Mouse (Mus musculus) hindbrain, embryonic 15.5 days (tissue): Measurements from ENCODE around the gene Olfr522. TPM values are rescaled to one million over a fixed set of nuclear protein-coding genes. Genes with fewer than 3 reads are reported as not detected.

Experiments
- polyA plus RNA-seq: library from polyadenylated mRNA; unstranded; fragments of >200 nt; fragmentation: Nextera tagmentation; extraction: Ambion mirVana; gene quantifications from 2 replicates; pipeline ENCODE4 v1.2.1, GENCODE M21; 2015

The Olfr522 gene
- polyA plus RNA-seq, 1 experiment from 2014 or later: not detected

Other genes starting within 250 kb of the Olfr522 start
- not detected in 2 replicates for gene Utf1, start 221.0 kb downstream of the Olfr522 start, polyA plus RNA-seq
- gene 6430531B16Rik, start 186.0 kb downstream of the Olfr522 start, polyA plus RNA-seq: 0.68 and 0.97 TPM in 2 replicates
- gene Adam8, start 172.2 kb downstream of the Olfr522 start, polyA plus RNA-seq: 2.9 and 3.6 TPM in 2 replicates
- gene Zfp511, start 128.4 kb downstream of the Olfr522 start, polyA plus RNA-seq: 48.1 and 56.8 TPM in 2 replicates
- gene Tubgcp2, start 128.1 kb downstream of the Olfr522 start, polyA plus RNA-seq: 53.3 and 56.6 TPM in 2 replicates
- gene Msx3, start 115.7 kb downstream of the Olfr522 start, polyA plus RNA-seq: 5.5 and 9.5 TPM in 2 replicates
- 279 and 296 TPM in 2 replicates for gene Caly, start 82.2 kb downstream of the Olfr522 start, polyA plus RNA-seq
- not detected in 2 replicates for gene Prap1, start 71.4 kb downstream of the Olfr522 start, polyA plus RNA-seq
- gene Fuom, start 62.3 kb downstream of the Olfr522 start, polyA plus RNA-seq: 37.6 and 41.2 TPM in 2 replicates
- gene Paox, start 49.0 kb downstream of the Olfr522 start, polyA plus RNA-seq: 7.7 and 9.6 TPM in 2 replicates
- 115 and 120 TPM in 2 replicates for gene Echs1, start 48.3 kb downstream of the Olfr522 start, polyA plus RNA-seq
- 27.4 and 31.1 TPM in 2 replicates for gene Mtg1, start 27.2 kb downstream of the Olfr522 start, polyA plus RNA-seq
- 24.9 and 28.2 TPM in 2 replicates for gene Sprn, start 9.9 kb downstream of the Olfr522 start, polyA plus RNA-seq
- not detected in 2 replicates for gene Olfr523, start 8.5 kb upstream of the Olfr522 start, polyA plus RNA-seq
- not detected in 2 replicates for gene Olfr524, start 41.2 kb upstream of the Olfr522 start, polyA plus RNA-seq
- gene Cd163l1, start 53.5 kb upstream of the Olfr522 start, polyA plus RNA-seq: 0.04 TPM in 1 of 2 replicates, not detected in the other
- not detected in 2 replicates for gene 5830411N06Rik, start 82.5 kb upstream of the Olfr522 start, polyA plus RNA-seq
- gene Olfr525, start 156.1 kb upstream of the Olfr522 start, polyA plus RNA-seq: not detected in 2 replicates
- not detected in 2 replicates for gene Olfr527, start 169.3 kb upstream of the Olfr522 start, polyA plus RNA-seq
- gene Olfr60, start 196.9 kb upstream of the Olfr522 start, polyA plus RNA-seq: not detected in 2 replicates
- gene Olfr530, start 211.6 kb upstream of the Olfr522 start, polyA plus RNA-seq: not detected in 2 replicates
- not detected in 2 replicates for gene Olfr531, start 238.2 kb upstream of the Olfr522 start, polyA plus RNA-seq